Mouse (Mus musculus): ENCODE data around the gene Pdyn.

The Pdyn gene

GRCm38 (mm10) chr2:129654233-129654950, 45.3 kb downstream of the Pdyn start:
- DNase-seq (ENCODE audit: low spot score in 2 of 2) = peak in 1 of 2 experiments; percentile 43

GRCm38 (mm10) chr2:129653632-129654031, 46.0 kb downstream of the Pdyn start:
- no peak for DNase-seq (ENCODE audit: low spot score in 2 of 2)

GRCm38 (mm10) chr2:129652616-129653015, 47.0 kb downstream of the Pdyn start:
- peak in 1 of 2 experiments; percentile 48 for DNase-seq (ENCODE audit: low spot score in 2 of 2)
